Mouse (Mus musculus) urinary bladder, postnatal 14 days (tissue): ENCODE data around the gene Zfp867.

Experiments
- DNase-seq: peaks from one replicate; pipeline ENCODE4 v3.0.0; 2021; ENCODE audit warnings: low spot score

Gene Zfp867

GRCm38 (mm10) chr11:59472326-59472677, at the start of gene Zfp867:
Zfp867 (minus strand) TSS chr11:59472474.
- peak; percentile 93 for DNase-seq

- DNase-seq, result no peak
Observed at GRCm38 (mm10) chr11:59519741-59520495, 47.6 kb upstream of the Zfp867 start.

- DNase-seq, result no peak
Observed at GRCm38 (mm10) chr11:59518226-59518625, 46.0 kb upstream of the Zfp867 start.

GRCm38 (mm10) chr11:59517441-59517840, 45.2 kb upstream of the Zfp867 start:
- DNase-seq, result no peak

- DNase-seq, result no peak
Observed at GRCm38 (mm10) chr11:59514789-59515188, 42.5 kb upstream of the Zfp867 start.

- DNase-seq, result no peak
Observed at GRCm38 (mm10) chr11:59514381-59514780, 42.1 kb upstream of the Zfp867 start.

- DNase-seq, result no peak
Observed at GRCm38 (mm10) chr11:59513556-59513955, 41.3 kb upstream of the Zfp867 start.

GRCm38 (mm10) chr11:59512733-59513132, 40.5 kb upstream of the Zfp867 start:
- no peak for DNase-seq

- no peak for DNase-seq
Observed at GRCm38 (mm10) chr11:59511558-59511957, 39.3 kb upstream of the Zfp867 start.

- DNase-seq, result no peak
Observed at GRCm38 (mm10) chr11:59506713-59507074, 34.4 kb upstream of the Zfp867 start.

GRCm38 (mm10) chr11:59505839-59506712, 33.8 kb upstream of the Zfp867 start:
- DNase-seq, result peak; percentile 90

GRCm38 (mm10) chr11:59505351-59505838, 33.1 kb upstream of the Zfp867 start:
- DNase-seq, result peak; percentile 71

GRCm38 (mm10) chr11:59501978-59502700, 29.9 kb upstream of the Zfp867 start:
- no peak for DNase-seq

- DNase-seq, result no peak
Observed at GRCm38 (mm10) chr11:59497747-59498146, 25.5 kb upstream of the Zfp867 start.

GRCm38 (mm10) chr11:59496672-59497310, 24.5 kb upstream of the Zfp867 start:
- DNase-seq, result no peak

GRCm38 (mm10) chr11:59486222-59486621, 13.9 kb upstream of the Zfp867 start:
- no peak for DNase-seq

GRCm38 (mm10) chr11:59485641-59486040, 13.4 kb upstream of the Zfp867 start:
- DNase-seq, result no peak

- DNase-seq, result peak; percentile 58
Observed at GRCm38 (mm10) chr11:59483212-59483611, 10.9 kb upstream of the Zfp867 start.

GRCm38 (mm10) chr11:59477240-59477639, 5.0 kb upstream of the Zfp867 start:
- no peak for DNase-seq

- DNase-seq, result peak; percentile 19
Observed at GRCm38 (mm10) chr11:59471413-59472325, 605 bp downstream of the Zfp867 start.

GRCm38 (mm10) chr11:59460459-59460858, 11.8 kb downstream of the Zfp867 start:
- DNase-seq, result no peak
